Mouse (Mus musculus) neural tube, embryonic 14.5 days (tissue): ENCODE data around the gene Filip1. TPM values are rescaled to one million over a fixed set of nuclear protein-coding genes. Genes with fewer than 3 reads are reported as not detected.

Experiments
- ATAC-seq: fragments of 200-750 bp; cut with Nextera tagmentation; 2 replicates; pipeline ENCODE4 v1.8.0; 2017; ENCODE audit warnings: low read depth, mild to moderate bottlenecking, moderate TSS enrichment, moderate library complexity
- H3K27ac ChIP-seq: fragments of 300-500 bp; sonication (generic); 2 replicates; pipeline ENCODE4 v1.5.1; 2014; ENCODE audit warnings: low read depth, mild to moderate bottlenecking, control low read depth, low read length, moderate library complexity, mixed read lengths
- H3K27me3 ChIP-seq: fragments of 300-500 bp; sonication (generic); 2 replicates; pipeline ENCODE4 v1.6.1; 2014; ENCODE audit warnings: low read length; ENCODE audit not compliant: control insufficient read depth, insufficient read depth
- H3K36me3 ChIP-seq: fragments of 300-500 bp; sonication (generic); 2 replicates; pipeline ENCODE4 v1.6.1; 2014; ENCODE audit warnings: low read length, mixed read lengths; ENCODE audit not compliant: control insufficient read depth, insufficient read depth
- H3K4me1 ChIP-seq: fragments of 300-500 bp; sonication (generic); 2 replicates; pipeline ENCODE4 v1.6.1; 2014; ENCODE audit warnings: low read length; ENCODE audit not compliant: control insufficient read depth, insufficient read depth
- H3K4me2 ChIP-seq: fragments of 300-500 bp; sonication (generic); 2 replicates; pipeline ENCODE4 v1.6.1; 2014; ENCODE audit warnings: mild to moderate bottlenecking, low read depth, low read length, control low read depth
- H3K4me3 ChIP-seq: fragments of 300-500 bp; sonication (generic); 2 replicates; pipeline ENCODE4 v1.5.1; 2014; ENCODE audit warnings: low read depth, low read length, control low read depth, mixed read lengths
- H3K9ac ChIP-seq: fragments of 300-500 bp; sonication (generic); replicated peaks from 2 replicates; pipeline ENCODE4 v1.6.1; 2014; ENCODE audit warnings: low read depth, mild to moderate bottlenecking, control low read depth, low read length, mixed read lengths
- H3K9me3 ChIP-seq: fragments of 300-500 bp; sonication (generic); 2 replicates; pipeline ENCODE4 v1.6.1; 2016; ENCODE audit warnings: low read length; ENCODE audit not compliant: control insufficient read depth
- WGBS: fragments of 180-500 bp; shearing (Covaris S2); extraction: QIAGEN DNeasy Blood & Tissue Kit; methylation state at CpG from one replicate; pipeline ENCODE4 v1.1.7; 2014; 5-methylcytosine and 5-hydroxymethylcytosine counted together
- polyA plus RNA-seq: library from polyadenylated mRNA; unstranded; fragments of >200 nt; fragmentation: Nextera tagmentation; extraction: Ambion mirVana; gene quantifications from 2 replicates; pipeline ENCODE4 v1.2.1, GENCODE M21; 2014

Gene Filip1
- polyA plus RNA-seq, 1 experiment from 2014 or later: 1.5 TPM

DNA sequence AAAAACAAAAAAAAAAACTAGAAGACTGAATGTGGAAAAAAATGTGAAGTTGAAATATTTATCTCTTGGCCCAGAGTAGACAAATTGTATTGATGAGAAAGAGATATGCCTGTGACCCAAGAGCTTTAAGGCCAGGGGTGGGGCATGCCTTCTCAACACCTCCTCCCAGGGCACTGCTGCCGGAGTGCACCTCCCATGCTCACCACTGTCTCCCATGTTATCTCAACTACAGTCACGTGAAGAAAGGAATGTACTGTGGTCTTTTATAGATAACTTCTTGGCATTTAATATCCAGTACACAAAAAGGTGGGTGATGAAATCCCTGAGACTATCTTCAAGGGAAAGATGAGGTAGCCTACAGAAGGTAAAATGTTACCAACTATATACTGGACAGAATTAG is 64.7 kb downstream of the Filip1 start:
- H3K4me2 ChIP-seq: no peak overlapping the region
- ATAC-seq: no peak
- H3K9me3 ChIP-seq: no peaks in the 10 kb centered on the region
- no peak overlapping the region for H3K4me3 ChIP-seq
- H3K27ac ChIP-seq: no peak overlapping the region
- no peaks in the 10 kb centered on the region for H3K36me3 ChIP-seq
- H3K4me1 ChIP-seq: no peaks in the 10 kb centered on the region
- no peaks in the 10 kb centered on the region for H3K27me3 ChIP-seq
- 79% methylated on average over 2 of the region's 2 CpGs for WGBS
- H3K9ac ChIP-seq: no peak overlapping the region

DNA sequence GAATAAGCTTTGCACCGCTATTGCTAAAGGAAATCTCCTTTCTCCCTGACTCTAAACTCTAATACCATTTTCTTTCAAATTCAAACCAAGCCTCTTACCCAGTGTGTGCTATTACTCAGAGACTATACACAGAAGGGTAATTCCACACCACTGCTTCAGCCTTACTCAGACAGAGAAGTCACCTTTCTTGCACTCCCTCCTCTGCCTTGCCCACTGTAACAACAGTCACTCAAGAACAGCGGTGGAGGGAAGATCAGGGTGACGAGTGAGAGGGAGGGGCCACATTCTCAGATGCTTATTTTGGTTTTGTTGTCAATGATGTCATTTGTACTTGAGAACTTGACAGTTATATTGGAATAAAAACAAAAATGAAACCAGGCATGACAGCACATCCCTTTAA is 65.2 kb downstream of the Filip1 start:
- WGBS: 90% methylated on average over 3 of the region's 3 CpGs
- no peak overlapping the region for H3K27ac ChIP-seq
- no peaks in the 10 kb centered on the region for H3K4me1 ChIP-seq

DNA sequence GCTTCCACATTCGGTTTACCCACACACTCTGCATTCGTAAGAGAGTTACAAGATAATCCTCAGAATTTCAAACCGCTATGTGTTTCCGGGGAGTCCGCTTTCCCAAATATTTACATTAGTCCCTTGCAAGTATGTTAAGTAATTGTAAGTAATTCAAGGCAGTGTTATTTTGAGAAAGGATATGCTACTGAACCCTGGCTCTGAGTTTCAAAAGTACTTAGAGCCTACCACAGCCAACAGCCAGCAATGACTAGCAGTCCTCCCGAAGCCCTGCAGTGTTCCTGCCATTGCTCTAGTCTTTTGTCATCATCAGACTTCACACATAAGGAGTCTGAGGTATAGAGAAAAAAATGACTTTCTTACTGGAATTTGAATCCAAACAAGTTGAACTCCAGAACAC is 67.8 kb downstream of the Filip1 start:
- 83% methylated on average over 6 of the region's 6 CpGs for WGBS
- no peaks in the 10 kb centered on the region for H3K36me3 ChIP-seq
- no peaks in the 10 kb centered on the region for H3K4me1 ChIP-seq
- no peak overlapping the region for H3K4me3 ChIP-seq
- ATAC-seq: no peak
- H3K9ac ChIP-seq: no peak overlapping the region
- H3K27ac ChIP-seq: no peak overlapping the region
- H3K9me3 ChIP-seq: no peaks in the 10 kb centered on the region
- H3K4me2 ChIP-seq: no peak overlapping the region
- no peaks in the 10 kb centered on the region for H3K27me3 ChIP-seq

More for the DNA sequence above, 65.2 kb downstream of the Filip1 start:
- Histone ChIP-seq H3K9me3 (no peaks in the 10 kb centered on the region), H3K4me2 (no peak overlapping the region), H3K27me3 (no peaks in the 10 kb centered on the region), H3K4me3 (no peak overlapping the region), H3K9ac (no peak overlapping the region), H3K36me3 (no peaks in the 10 kb centered on the region)
- ATAC-seq: no peak

DNA sequence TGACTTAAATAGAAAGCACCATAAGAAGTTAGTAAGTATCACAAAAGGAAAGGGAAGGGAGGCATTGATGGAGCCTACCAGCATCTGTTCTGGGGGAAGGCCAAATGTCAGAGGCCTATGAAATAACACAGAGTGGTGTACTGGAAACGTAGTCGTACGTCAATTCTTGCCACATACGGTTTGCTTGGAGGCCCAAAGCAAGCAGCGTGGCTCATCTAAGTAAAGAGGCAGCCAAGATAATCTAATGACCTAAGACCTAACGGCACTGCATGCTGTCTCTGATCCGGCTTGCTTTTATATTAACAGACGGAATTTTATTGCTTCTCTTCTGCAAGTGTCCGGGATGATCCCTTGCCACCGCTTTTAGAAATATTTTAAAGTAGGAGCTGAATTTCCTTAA is 68.7 kb downstream of the Filip1 start:
- no peaks in the 10 kb centered on the region for H3K36me3 ChIP-seq
- ATAC-seq: no peak
- H3K4me3 ChIP-seq: no peak overlapping the region
- no peaks in the 10 kb centered on the region for H3K27me3 ChIP-seq
- H3K9me3 ChIP-seq: no peaks in the 10 kb centered on the region
- WGBS: 57% methylated on average over 10 of the region's 10 CpGs
- no peaks in the 10 kb centered on the region for H3K4me1 ChIP-seq
- no peak overlapping the region for H3K27ac ChIP-seq
- no peak overlapping the region for H3K4me2 ChIP-seq
- H3K9ac ChIP-seq: no peak overlapping the region

DNA sequence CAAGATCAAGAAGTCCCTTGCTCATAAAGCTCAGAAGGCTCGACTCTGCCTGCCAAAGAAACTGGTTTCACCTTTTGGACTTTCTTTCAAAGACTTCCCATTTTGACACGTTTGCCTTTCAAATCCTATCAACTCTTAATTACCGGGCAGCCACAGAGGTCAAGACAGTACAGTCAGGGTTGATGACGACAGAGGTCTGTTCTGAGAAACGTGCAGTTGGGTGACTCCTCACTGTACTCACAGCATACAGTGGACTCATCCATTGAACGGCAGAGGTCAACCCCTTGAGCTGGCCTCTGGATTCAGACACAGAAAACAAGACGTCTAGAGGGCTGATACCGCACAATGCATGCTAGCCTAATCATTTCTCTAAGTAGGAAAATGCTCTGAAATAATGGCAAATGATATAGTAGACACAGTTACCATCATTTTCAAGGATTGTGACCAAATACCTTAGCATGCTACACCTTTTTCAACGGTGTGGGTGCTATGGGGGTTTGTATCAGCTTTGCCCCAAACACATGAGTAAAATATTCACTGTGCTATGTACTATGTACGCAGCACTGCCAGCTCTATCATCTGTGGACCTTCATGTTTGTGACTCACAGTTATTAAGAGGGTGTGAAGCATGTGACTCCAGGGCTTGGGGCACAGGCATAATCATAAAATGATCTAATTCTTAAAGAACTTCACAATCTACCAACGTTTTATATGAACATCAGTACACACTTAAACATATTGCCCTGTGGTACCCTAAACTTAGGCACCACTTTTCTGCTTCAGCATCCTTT is 74.0 kb downstream of the Filip1 start:
- Histone ChIP-seq H3K4me1 (no peaks in the 10 kb centered on the region), H3K4me3 (no peak overlapping the region), H3K4me2 (no peak overlapping the region), H3K27ac (no peak overlapping the region), H3K9me3 (no peaks in the 10 kb centered on the region), H3K27me3 (no peaks in the 10 kb centered on the region), H3K36me3 (no peaks in the 10 kb centered on the region), H3K9ac (no peak overlapping the region)
- no peak for ATAC-seq
- 86% methylated on average over 11 of the region's 11 CpGs for WGBS

DNA sequence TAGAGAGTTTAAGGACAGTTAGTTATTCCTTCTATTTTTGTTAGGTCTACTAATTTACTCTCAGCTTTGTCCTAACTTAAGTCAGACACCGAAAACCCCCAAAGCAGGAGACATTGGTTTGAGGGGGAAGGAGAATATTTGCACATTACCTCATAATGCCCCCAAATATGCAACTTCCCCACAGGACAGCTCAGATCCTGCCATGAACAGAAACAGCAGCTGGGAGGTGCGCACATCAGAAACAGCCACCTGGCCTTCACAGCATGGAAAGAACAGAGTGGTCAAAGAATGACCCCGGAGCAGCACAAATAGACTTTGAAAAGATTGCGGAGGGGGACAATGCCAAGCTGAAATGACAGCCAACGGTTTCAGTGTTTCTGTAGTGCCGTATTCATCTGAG is 75.1 kb downstream of the Filip1 start:
- Histone ChIP-seq H3K9ac (no peak overlapping the region), H3K4me2 (no peak overlapping the region), H3K27me3 (no peaks in the 10 kb centered on the region), H3K27ac (no peak overlapping the region), H3K4me1 (no peaks in the 10 kb centered on the region), H3K9me3 (no peaks in the 10 kb centered on the region), H3K36me3 (no peaks in the 10 kb centered on the region), H3K4me3 (no peak overlapping the region)
- 65% methylated on average over 6 of the region's 6 CpGs for WGBS
- no peak for ATAC-seq

DNA sequence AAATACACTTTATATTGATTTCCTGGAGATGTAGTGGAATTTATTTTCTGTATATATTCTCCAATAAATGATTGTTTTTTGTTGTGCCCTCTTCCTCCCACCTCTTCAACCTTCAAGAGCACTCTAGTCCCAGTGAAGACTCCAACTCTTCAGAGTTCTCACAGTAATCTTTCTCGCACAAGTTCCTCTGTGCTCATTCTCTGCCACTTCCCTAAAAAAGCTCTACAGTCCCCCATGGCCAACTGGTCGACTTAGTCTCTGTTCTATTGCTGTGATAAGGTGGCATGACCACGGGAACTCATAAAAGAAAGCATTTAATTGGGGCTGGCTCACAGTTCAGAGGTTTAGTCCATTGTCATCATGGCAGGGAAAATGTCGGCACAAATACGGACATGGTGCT is 80.1 kb downstream of the Filip1 start:
- Histone ChIP-seq H3K27ac (no peak overlapping the region), H3K36me3 (no peaks in the 10 kb centered on the region), H3K4me2 (no peak overlapping the region), H3K4me1 (no peaks in the 10 kb centered on the region), H3K27me3 (no peaks in the 10 kb centered on the region), H3K9me3 (no peaks in the 10 kb centered on the region), H3K9ac (no peak overlapping the region), H3K4me3 (no peak overlapping the region)
- WGBS: 87% methylated on average over 5 of the region's 5 CpGs
- ATAC-seq: no peak

DNA sequence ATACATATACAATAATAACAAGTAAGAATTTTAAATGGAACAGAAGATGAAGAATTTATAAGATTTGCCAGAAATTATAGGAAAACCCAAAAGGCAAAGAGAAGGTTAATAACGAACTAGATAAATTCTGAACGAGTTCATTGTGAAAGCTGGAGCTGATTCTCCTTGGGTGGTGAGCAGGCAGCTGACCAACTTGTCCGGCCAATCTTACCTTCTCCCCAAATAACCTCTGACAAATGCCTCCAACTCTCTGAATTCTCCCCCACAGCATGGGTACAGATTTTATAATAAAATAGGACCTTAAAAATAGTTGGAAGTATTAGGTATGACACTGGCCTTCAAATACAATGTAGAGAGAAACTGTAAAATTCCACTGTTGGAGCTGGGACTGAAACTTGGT is 84.6 kb downstream of the Filip1 start:
- H3K36me3 ChIP-seq: no peaks in the 10 kb centered on the region
- no peaks in the 10 kb centered on the region for H3K4me1 ChIP-seq
- no peak overlapping the region for H3K27ac ChIP-seq
- no peaks in the 10 kb centered on the region for H3K9me3 ChIP-seq
- no peak overlapping the region for H3K4me3 ChIP-seq
- 92% methylated on average over 3 of the region's 3 CpGs for WGBS
- H3K4me2 ChIP-seq: no peak overlapping the region
- H3K27me3 ChIP-seq: no peaks in the 10 kb centered on the region
- no peak overlapping the region for H3K9ac ChIP-seq
- ATAC-seq: no peak

DNA sequence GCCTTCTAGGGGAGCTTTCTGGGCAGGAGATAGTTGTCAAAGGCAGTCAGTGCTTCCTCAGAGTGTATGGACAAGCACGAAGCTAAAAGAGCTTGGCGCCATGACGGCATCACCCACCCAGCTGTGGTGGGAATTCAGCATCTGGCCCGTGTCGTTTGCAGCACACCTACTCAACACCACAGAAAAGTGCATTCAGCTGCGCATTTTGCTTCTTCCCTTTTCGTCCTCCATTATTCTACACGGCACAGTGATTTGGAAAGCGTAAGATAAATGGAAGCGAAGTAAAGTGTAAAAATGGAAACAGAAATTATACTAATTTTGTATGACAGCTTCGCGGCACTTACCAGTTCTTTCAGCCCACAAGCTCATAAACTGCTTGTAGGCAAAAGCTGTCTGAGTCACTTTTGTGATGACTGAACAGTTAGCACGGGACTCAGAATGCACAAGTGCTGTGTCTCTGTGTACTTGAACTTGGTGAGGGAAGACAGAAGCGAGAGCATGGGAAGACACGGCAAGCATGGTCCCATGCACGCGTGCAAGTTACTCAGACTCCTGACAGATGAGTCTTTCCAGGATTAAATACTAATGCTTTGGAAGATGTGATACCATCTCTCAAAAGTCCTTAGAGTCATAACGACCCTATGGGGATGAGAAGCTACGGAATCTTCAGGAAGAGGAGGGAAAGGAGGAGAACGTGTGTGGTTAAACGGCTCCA is 85.3 kb downstream of the Filip1 start:
- no peak overlapping the region for H3K4me3 ChIP-seq
- WGBS: 91% methylated on average over 21 of the region's 21 CpGs
- no peak overlapping the region for H3K27ac ChIP-seq
- ATAC-seq: no peak
- no peaks in the 10 kb centered on the region for H3K9me3 ChIP-seq
- no peaks in the 10 kb centered on the region for H3K36me3 ChIP-seq
- no peaks in the 10 kb centered on the region for H3K4me1 ChIP-seq
- H3K9ac ChIP-seq: no peak overlapping the region
- no peaks in the 10 kb centered on the region for H3K27me3 ChIP-seq
- no peak overlapping the region for H3K4me2 ChIP-seq
